Mouse (Mus musculus): ENCODE results near the gene Gm20388.

Gene Gm20388

DNA sequence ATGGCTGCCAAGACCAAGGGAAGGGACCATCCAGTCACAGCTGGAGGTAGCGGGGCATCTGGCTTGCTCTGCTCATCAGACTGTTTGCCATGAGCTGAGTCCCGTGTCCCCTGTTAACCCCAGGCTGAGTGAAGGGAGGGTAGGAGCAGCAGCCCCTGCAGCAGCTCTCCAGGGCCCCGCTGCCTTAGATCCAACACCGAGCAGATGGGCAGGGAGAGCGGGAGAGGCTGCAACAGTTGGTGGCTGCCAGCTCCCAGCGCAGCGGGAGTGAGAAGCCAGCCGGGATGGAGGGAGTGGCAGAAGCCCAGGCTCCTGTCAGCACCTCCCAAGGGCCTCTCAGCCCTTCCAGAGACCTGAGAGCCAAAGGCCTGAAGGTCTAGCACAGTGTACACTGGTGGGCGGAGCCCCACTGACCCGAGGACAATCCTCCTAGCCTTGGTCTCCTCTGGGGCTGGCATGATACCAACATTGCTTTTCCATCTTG is 379.1 kb downstream of the Gm20388 start:
- in situ Hi-C loops (cut with MboI): no loop called here

GRCm38 (mm10) chr8:120290614-120291013 is 380.0 kb downstream of the Gm20388 start:
- in situ Hi-C loops (cut with MboI): no loop called here

DNA sequence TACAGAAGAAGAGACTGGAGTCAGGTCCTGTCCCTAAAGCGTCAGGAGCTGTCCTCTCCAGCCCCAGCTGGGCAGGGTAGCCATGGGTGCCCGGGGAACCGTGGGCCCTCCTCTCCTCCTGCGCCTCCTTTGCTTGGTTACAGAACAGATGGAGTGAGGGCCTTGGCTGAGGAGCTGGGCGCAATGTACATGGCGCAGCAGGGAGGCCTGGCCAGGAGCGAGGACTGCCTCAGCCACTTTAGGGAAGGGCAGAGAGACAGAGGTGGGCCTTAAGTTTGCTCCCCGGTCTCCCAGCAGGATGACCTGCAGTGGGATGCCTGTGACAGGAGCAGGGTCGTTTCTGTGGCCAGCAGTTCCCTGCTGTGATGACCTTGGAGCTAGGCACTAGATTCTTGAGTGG is 381.0 kb downstream of the Gm20388 start:
- in situ Hi-C loops (cut with MboI): no loop called here

- in situ Hi-C loops (cut with MboI): no loop called here
Measured at GRCm38 (mm10) chr8:120292316-120293107, 381.9 kb downstream of the Gm20388 start.

- in situ Hi-C loops (cut with MboI): no loop called here
Measured at GRCm38 (mm10) chr8:120293421-120294357, 383.0 kb downstream of the Gm20388 start.

GRCm38 (mm10) chr8:120294982-120295870 is 384.6 kb downstream of the Gm20388 start:
- in situ Hi-C loops (cut with MboI): no loop called here

GRCm38 (mm10) chr8:120297000-120297399 is 386.4 kb downstream of the Gm20388 start:
- in situ Hi-C loops (cut with MboI): no loop called here

- in situ Hi-C loops (cut with MboI): no loop called here
Measured at GRCm38 (mm10) chr8:120298601-120299532, 388.2 kb downstream of the Gm20388 start.

- in situ Hi-C loops (cut with MboI): no loop called here
Measured at GRCm38 (mm10) chr8:120300601-120301141, 390.0 kb downstream of the Gm20388 start.

GRCm38 (mm10) chr8:120302941-120303675 is 392.5 kb downstream of the Gm20388 start:
- in situ Hi-C loops (cut with MboI): no loop called here

DNA sequence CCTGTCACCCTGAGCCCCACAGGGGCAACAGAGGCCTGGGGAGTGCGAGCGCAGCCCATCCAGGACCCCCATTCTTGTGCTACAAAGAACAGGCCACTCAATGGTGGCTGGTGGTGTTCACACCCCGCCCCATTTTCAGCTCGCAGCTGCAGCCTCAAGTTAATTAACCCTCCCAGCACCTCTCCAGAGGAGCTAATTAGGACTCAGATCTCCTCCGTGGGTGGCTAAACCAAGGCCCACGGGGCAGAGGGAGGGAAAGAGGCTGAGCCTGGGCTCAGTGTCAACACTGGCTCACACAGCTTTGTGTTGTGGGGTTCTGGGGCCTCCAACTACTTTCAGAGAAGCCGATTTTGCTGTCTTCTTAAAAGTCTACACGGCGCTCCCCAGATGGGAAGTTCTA is 393.5 kb downstream of the Gm20388 start:
- in situ Hi-C loops (cut with MboI): no loop called here

DNA sequence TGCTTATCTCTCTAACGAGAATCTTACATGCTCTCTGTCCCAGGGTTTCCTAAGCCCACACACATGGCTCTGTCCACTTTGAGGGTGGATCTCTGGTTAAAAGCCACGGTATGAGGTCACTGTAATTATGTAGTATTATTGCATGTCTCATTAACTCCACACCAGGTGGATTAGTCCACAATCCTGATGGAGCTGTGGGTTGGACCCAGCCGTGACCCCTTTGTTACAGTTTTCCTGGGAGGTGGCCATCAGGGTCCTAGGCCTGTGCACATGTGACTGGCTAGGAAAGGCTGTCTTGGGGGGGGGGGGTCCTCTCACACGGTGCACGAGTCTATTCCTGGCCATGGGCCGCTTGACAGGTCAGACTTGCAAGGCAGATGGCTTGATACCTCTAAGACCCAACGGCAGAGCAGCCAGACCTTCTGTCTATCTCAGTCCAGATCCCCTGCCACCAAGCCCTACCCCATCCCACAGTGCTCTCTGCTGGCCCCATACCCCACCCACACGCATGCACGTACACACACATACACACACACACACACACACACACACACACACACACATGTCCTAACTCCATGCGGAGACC is 395.3 kb downstream of the Gm20388 start:
- in situ Hi-C loops (cut with MboI): no loop called here

GRCm38 (mm10) chr8:120307103-120307502 is 396.5 kb downstream of the Gm20388 start:
- in situ Hi-C loops (cut with MboI): no loop called here

GRCm38 (mm10) chr8:120307528-120307927 is 396.9 kb downstream of the Gm20388 start:
- in situ Hi-C loops (cut with MboI): no loop called here

DNA sequence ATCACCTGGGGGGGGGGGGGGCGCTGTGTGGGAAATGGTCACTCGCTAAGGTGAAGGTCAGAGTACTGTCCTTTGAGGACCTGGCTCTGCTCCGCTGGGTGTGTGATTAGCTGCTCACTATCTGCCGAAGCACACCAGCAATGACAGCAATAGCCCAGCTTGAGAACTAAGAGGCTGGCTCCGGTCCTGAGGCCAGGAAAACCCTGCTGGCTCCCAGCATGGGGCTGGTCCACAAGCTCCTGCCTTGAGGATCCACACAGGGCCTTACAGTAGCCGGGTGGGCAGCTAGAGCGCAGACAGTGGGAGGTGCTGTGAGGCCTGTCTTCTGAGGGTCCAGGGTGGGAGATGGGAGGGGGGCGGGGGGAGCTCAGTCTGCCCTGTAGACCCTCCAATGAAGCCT is 397.5 kb downstream of the Gm20388 start:
- in situ Hi-C loops (cut with MboI): no loop called here

- in situ Hi-C loops (cut with MboI): no loop called here
Measured at GRCm38 (mm10) chr8:120308553-120308952, 397.9 kb downstream of the Gm20388 start.

GRCm38 (mm10) chr8:120309326-120309725 is 398.7 kb downstream of the Gm20388 start:
- in situ Hi-C loops (cut with MboI): no loop called here

DNA sequence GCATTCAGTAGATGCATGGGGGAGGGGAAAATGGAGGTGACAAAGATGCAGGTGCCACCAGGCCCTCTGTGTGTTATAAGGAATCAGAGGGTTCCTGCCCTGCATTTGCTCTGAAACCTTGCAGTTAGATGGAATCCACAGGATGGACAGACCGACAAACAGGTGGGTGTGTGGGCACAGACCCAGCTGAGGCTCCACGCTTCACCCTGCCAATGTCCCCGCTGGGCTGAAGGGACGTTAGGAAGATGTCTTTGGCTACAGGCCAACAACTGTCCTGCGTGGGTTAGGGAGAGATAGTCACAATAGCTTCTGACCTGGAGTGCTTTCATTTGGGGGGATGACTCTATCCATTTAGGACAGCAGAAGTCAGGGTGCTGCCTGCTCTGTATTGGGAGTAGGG is 399.4 kb downstream of the Gm20388 start:
- in situ Hi-C loops (cut with MboI): no loop called here

- in situ Hi-C loops (cut with MboI): no loop called here
Measured at GRCm38 (mm10) chr8:120312452-120312851, 401.8 kb downstream of the Gm20388 start.
